Comparison of ENCODE assay signal across 14 mouse cellular contexts in genomic region chr10:123057082-123057481, GRCm38 (mm10). TPM values are rescaled to one million over a fixed set of nuclear protein-coding genes. Genes with fewer than 3 reads are reported as not detected.
DNase-seq lines count a peak whose midpoint lies in the region; ATAC-seq and TF ChIP-seq lines count a peak whose summit lies in the region.
"Had no signal": no experiment of that assay in that cellular context is flagged by ENCODE, and none has a peak within 500 bp of the region (broad histone marks: within the 10 kb centered on the region; RNA-seq: fewer than 3 reads in every experiment).

No protein-coding gene starts in this region.

- H3K36me3 ChIP-seq in intestine, postnatal 0 days (ENCODE audit: control insufficient read depth, insufficient read depth): peaks cover 4% of the 10 kb centered on the region; the same call in 1 of the 2 replicates
- H3K36me3 ChIP-seq in intestine, embryonic 16.5 days (ENCODE audit: control insufficient read depth, insufficient read depth, low read length): no peaks in the 10 kb centered on the region
- peaks cover 10% of the 10 kb centered on the region for H3K36me3 ChIP-seq in midbrain, postnatal 0 days (ENCODE audit: insufficient read depth, low read length)
- H3K36me3 ChIP-seq in midbrain, embryonic 13.5 days: peaks cover under 1% of the 10 kb centered on the region; the same call in 1 of the 2 replicates

- H3K27me3 ChIP-seq in intestine, postnatal 0 days (replicated peaks; ENCODE audit: control insufficient read depth, insufficient read depth, low read length): no peaks in the 10 kb centered on the region
- no peaks in the 10 kb centered on the region for H3K27me3 ChIP-seq in intestine, embryonic 16.5 days (replicated peaks; ENCODE audit: control insufficient read depth, insufficient read depth, low read length)
- no peaks in the 10 kb centered on the region for H3K27me3 ChIP-seq in midbrain, postnatal 0 days (ENCODE audit: insufficient read depth, low read length)
- no peaks in the 10 kb centered on the region for H3K27me3 ChIP-seq in midbrain, embryonic 13.5 days
- H3K27me3 ChIP-seq: heart, embryonic 15.5 days; hindbrain, embryonic 13.5 days; liver, embryonic 12.5 days had no signal

- H3K4me1 ChIP-seq in intestine, postnatal 0 days (replicated peaks; ENCODE audit: control insufficient read depth, insufficient read depth, low read length): no peaks in the 10 kb centered on the region
- no peaks in the 10 kb centered on the region for H3K4me1 ChIP-seq in intestine, embryonic 16.5 days (ENCODE audit: control insufficient read depth, insufficient read depth, low read length)
- no peaks in the 10 kb centered on the region for H3K4me1 ChIP-seq in midbrain, postnatal 0 days (ENCODE audit: insufficient read depth, low read length)
- no peaks in the 10 kb centered on the region for H3K4me1 ChIP-seq in midbrain, embryonic 13.5 days (replicated peaks)

- H3K27ac ChIP-seq in intestine, postnatal 0 days (ENCODE audit: low read depth, low read length): no peak overlapping the region
- no peak overlapping the region for H3K27ac ChIP-seq in intestine, embryonic 16.5 days (ENCODE audit: low read length)
- H3K27ac ChIP-seq in midbrain, postnatal 0 days (ENCODE audit: low read depth, low read length): no peak overlapping the region
- H3K27ac ChIP-seq in midbrain, embryonic 13.5 days: no peak overlapping the region
- H3K27ac ChIP-seq: heart, embryonic 15.5 days; hindbrain, embryonic 13.5 days; liver, embryonic 12.5 days had no signal

- H3K4me2 ChIP-seq in intestine, postnatal 0 days (replicated peaks; ENCODE audit: low read depth): no peak overlapping the region
- no peak overlapping the region for H3K4me2 ChIP-seq in intestine, embryonic 16.5 days (ENCODE audit: low read depth, low read length)
- H3K4me2 ChIP-seq in midbrain, postnatal 0 days (ENCODE audit: low read depth, low read length, poor library complexity, severe bottlenecking): no peak overlapping the region
- H3K4me2 ChIP-seq in midbrain, embryonic 13.5 days (replicated peaks): no peak overlapping the region
- H3K4me2 ChIP-seq: heart, embryonic 15.5 days; hindbrain, embryonic 13.5 days; liver, embryonic 12.5 days had no signal

- no peaks in the 10 kb centered on the region for H3K9me3 ChIP-seq in intestine, postnatal 0 days (ENCODE audit: control insufficient read depth)
- no peaks in the 10 kb centered on the region for H3K9me3 ChIP-seq in intestine, embryonic 16.5 days (ENCODE audit: control insufficient read depth, low read length)
- H3K9me3 ChIP-seq in midbrain, postnatal 0 days (ENCODE audit: low read length): no peaks in the 10 kb centered on the region
- no peaks in the 10 kb centered on the region for H3K9me3 ChIP-seq in midbrain, embryonic 13.5 days
- H3K9me3 ChIP-seq: heart, embryonic 15.5 days; hindbrain, embryonic 13.5 days; liver, embryonic 12.5 days had no signal

- no peak for DNase-seq in midbrain, postnatal 0 days (ENCODE audit: low spot score)
- DNase-seq in R1 (ENCODE audit: low read depth, low spot score): peak; percentile 34
- DNase-seq in right cerebral cortex, postnatal 10 days (ENCODE audit: low spot score in 2 of 2): no peak
- DNase-seq in cerebellum, adult 18-20 months: no peak
- DNase-seq: cerebellum, adult 9-11 months; gastrocnemius, postnatal 36 days; kidney, adult 9 months; retina, postnatal 1 day had no signal

- ATAC-seq in intestine, postnatal 0 days: no peak
- ATAC-seq in intestine, embryonic 16.5 days: no peak
- ATAC-seq in midbrain, postnatal 0 days (ENCODE audit: low FRiP score): no peak
- no peak for ATAC-seq in midbrain, embryonic 13.5 days
- ATAC-seq: liver, embryonic 12.5 days had no signal

- WGBS in intestine, postnatal 0 days: 94% methylated on average over 1 of the region's 1 CpGs
- 92% methylated on average over 1 of the region's 1 CpGs for WGBS in intestine, embryonic 16.5 days
- 97% methylated on average over 1 of the region's 1 CpGs for WGBS in midbrain, postnatal 0 days
- 96% methylated on average over 1 of the region's 1 CpGs for WGBS in midbrain, embryonic 13.5 days

- TF ChIP-seq CTCF in intestine, postnatal 0 days (IDR thresholded peaks at IDR 0.05; ENCODE audit: low read depth): peak; percentile 59
- peak; percentile 56 for TF ChIP-seq CTCF in midbrain, postnatal 0 days (IDR thresholded peaks at IDR 0.05)

- H3K4me3 ChIP-seq in intestine, postnatal 0 days (ENCODE audit: low read depth, low read length): no peak overlapping the region
- no peak overlapping the region for H3K4me3 ChIP-seq in intestine, embryonic 16.5 days (ENCODE audit: low read length)
- no peak overlapping the region for H3K4me3 ChIP-seq in midbrain, postnatal 0 days (ENCODE audit: low read depth, low read length)
- no peak overlapping the region for H3K4me3 ChIP-seq in midbrain, embryonic 13.5 days (replicated peaks)
- H3K4me3 ChIP-seq: heart, embryonic 15.5 days; hindbrain, embryonic 13.5 days; liver, embryonic 12.5 days had no signal

- H3K9ac ChIP-seq in intestine, postnatal 0 days (ENCODE audit: low read depth, low read length): no peak overlapping the region
- H3K9ac ChIP-seq in intestine, embryonic 16.5 days (ENCODE audit: low read depth, low read length): no peak overlapping the region
- H3K9ac ChIP-seq in midbrain, postnatal 0 days (replicated peaks; ENCODE audit: low read length, poor library complexity, severe bottlenecking): no peak overlapping the region
- H3K9ac ChIP-seq in midbrain, embryonic 13.5 days (replicated peaks): no peak overlapping the region
- H3K9ac ChIP-seq: heart, embryonic 15.5 days; hindbrain, embryonic 13.5 days; liver, embryonic 12.5 days had no signal

RNA-seq across cellular contexts. Expression of gene Mon2, which starts 19.2 kb away (rescaled TPM):
- polyA plus RNA-seq in intestine, postnatal 0 days (2015; fragmentation: Nextera tagmentation; extraction: Ambion mirVana): 16.4 and 22.1 TPM in 2 replicates
- 11.7 and 13.4 TPM in 2 replicates for polyA plus RNA-seq in intestine, embryonic 16.5 days (2015; fragmentation: Nextera tagmentation; extraction: Ambion mirVana)
- total RNA-seq in midbrain, postnatal 0 days (2014; rRNA removed): 46.0 and 54.0 TPM in 2 replicates
- polyA plus RNA-seq in midbrain, postnatal 0 days (2015; fragmentation: Nextera tagmentation; extraction: Ambion mirVana): 11.2 and 16.8 TPM in 2 replicates
- polyA plus RNA-seq in midbrain, embryonic 13.5 days (2015; fragmentation: Nextera tagmentation; extraction: Ambion mirVana): 26.9 and 29.6 TPM in 2 replicates
